Mouse (Mus musculus): ENCODE measurements around the gene St3gal4. TPM values are rescaled to one million over a fixed set of nuclear protein-coding genes. Genes with fewer than 3 reads are reported as not detected.

St3gal4 gene
- 47.1 TPM for polyA plus RNA-seq (2015; fragmentation: Illumina TruSeq; extraction: RNeasy Lipid Tissue Mini Kit (QIAGEN cat#74804); ENCODE audit: insufficient read depth, low replicate concordance)

GRCm38 (mm10) chr9:35119168-35119567 lies at the start of gene St3gal4:
St3gal4 (minus strand) TSS chr9:35119268.

Other genes starting within 250 kb of the St3gal4 start
- gene Dcps, start 56.8 kb upstream of the St3gal4 start, polyA plus RNA-seq (2015; fragmentation: Illumina TruSeq; extraction: RNeasy Lipid Tissue Mini Kit (QIAGEN cat#74804); ENCODE audit: insufficient read depth, low replicate concordance) = 42.4 TPM
- gene Srpr, start 80.9 kb upstream of the St3gal4 start, polyA plus RNA-seq (2015; fragmentation: Illumina TruSeq; extraction: RNeasy Lipid Tissue Mini Kit (QIAGEN cat#74804); ENCODE audit: insufficient read depth, low replicate concordance) = 118 TPM
- gene Tirap, start 81.0 kb upstream of the St3gal4 start, polyA plus RNA-seq (2015; fragmentation: Illumina TruSeq; extraction: RNeasy Lipid Tissue Mini Kit (QIAGEN cat#74804); ENCODE audit: insufficient read depth, low replicate concordance) = 11.3 TPM
- gene Foxred1, start 91.8 kb upstream of the St3gal4 start, polyA plus RNA-seq (2015; fragmentation: Illumina TruSeq; extraction: RNeasy Lipid Tissue Mini Kit (QIAGEN cat#74804); ENCODE audit: insufficient read depth, low replicate concordance) = 63.3 TPM
- 29.1 TPM for gene Fam118b, start 148.5 kb upstream of the St3gal4 start, polyA plus RNA-seq (2015; fragmentation: Illumina TruSeq; extraction: RNeasy Lipid Tissue Mini Kit (QIAGEN cat#74804); ENCODE audit: insufficient read depth, low replicate concordance)
- gene Rpusd4, start 148.6 kb upstream of the St3gal4 start, polyA plus RNA-seq (2015; fragmentation: Illumina TruSeq; extraction: RNeasy Lipid Tissue Mini Kit (QIAGEN cat#74804); ENCODE audit: insufficient read depth, low replicate concordance) = 25.4 TPM

All from spleen, adult 10 weeks (tissue).